Comparison of ENCODE assay signal across 28 mouse cellular contexts in genomic region chr2:18913642-18914041, GRCm38 (mm10).
DNase-seq lines count a peak whose midpoint lies in the region; ATAC-seq lines count a peak whose summit lies in the region.
"Had no signal": no experiment of that assay in that cellular context is flagged by ENCODE, and none has a peak within 500 bp of the region (broad histone marks: within the 10 kb centered on the region; RNA-seq: fewer than 3 reads in every experiment).

No protein-coding gene starts in this region.

- H3K27me3 ChIP-seq in embryonic facial prominence, embryonic 11.5 days (ENCODE audit: control insufficient read depth, insufficient read depth, low read length): no peaks in the 10 kb centered on the region
- H3K27me3 ChIP-seq: embryonic facial prominence, embryonic 12.5 days; forebrain, embryonic 12.5 days; forebrain, embryonic 15.5 days; heart, embryonic 12.5 days; heart, embryonic 15.5 days; hindbrain, embryonic 15.5 days; intestine, embryonic 15.5 days had no signal

- peak; percentile 35 for DNase-seq in embryo, embryonic 10 days (ENCODE audit: low spot score)
- DNase-seq in embryo, embryonic 9.5 days (ENCODE audit: extremely low spot score): no peak
- DNase-seq in embryonic facial prominence, embryonic 11.5 days (ENCODE audit: low spot score): peak; percentile 66
- peak; percentile 61 for DNase-seq in hindlimb bud, embryonic 11.5 days (ENCODE audit: extremely low spot score, low read depth, low spot score)
- no peak for DNase-seq in gastrocnemius, adult 18-20 months (ENCODE audit: low spot score)
- DNase-seq in spleen, adult 18-20 months: no peak
- DNase-seq in heart, postnatal 10 days: no peak
- no peak for DNase-seq in spleen, adult 12 weeks (ENCODE audit: low spot score)
- DNase-seq: adrenal gland, adult 8-10 months; adrenal gland, postnatal 25 days; cerebellum, adult 2 months; cerebellum, adult 9-11 months; cerebellum, postnatal 25 days; gastrocnemius, adult 2 months; gastrocnemius, postnatal 14 days; heart, adult 11 months; heart, postnatal 14 days; heart, postnatal 4 days; kidney, adult 18-20 months had no signal

- H3K4me2 ChIP-seq in embryonic facial prominence, embryonic 11.5 days (ENCODE audit: low read depth, low read length): no peak overlapping the region
- H3K4me2 ChIP-seq: embryonic facial prominence, embryonic 12.5 days; forebrain, embryonic 12.5 days; forebrain, embryonic 15.5 days; heart, embryonic 12.5 days; heart, embryonic 15.5 days; hindbrain, embryonic 15.5 days; intestine, embryonic 15.5 days had no signal

- H3K27ac ChIP-seq in embryonic facial prominence, embryonic 11.5 days (replicated peaks; ENCODE audit: low read depth, low read length): no peak overlapping the region
- H3K27ac ChIP-seq: embryonic facial prominence, embryonic 12.5 days; forebrain, embryonic 12.5 days; forebrain, embryonic 15.5 days; gastrocnemius, adult 2 months; heart, embryonic 15.5 days; hindbrain, embryonic 15.5 days; intestine, embryonic 15.5 days had no signal

- H3K9me3 ChIP-seq in embryonic facial prominence, embryonic 11.5 days (replicated peaks; ENCODE audit: control insufficient read depth, low read length): no peaks in the 10 kb centered on the region
- H3K9me3 ChIP-seq: embryonic facial prominence, embryonic 12.5 days; forebrain, embryonic 12.5 days; forebrain, embryonic 15.5 days; heart, embryonic 12.5 days; heart, embryonic 15.5 days; hindbrain, embryonic 15.5 days; intestine, embryonic 15.5 days had no signal

- intact Hi-C loops in heart, postnatal 10 days (cut with DNase I): no loop called here

- WGBS in embryonic facial prominence, embryonic 11.5 days: 26% methylated on average over 3 of the region's 3 CpGs

- no peak overlapping the region for H3K4me3 ChIP-seq in embryonic facial prominence, embryonic 11.5 days (ENCODE audit: low read depth, low read length)
- H3K4me3 ChIP-seq: embryonic facial prominence, embryonic 12.5 days; erythroblast, embryonic 14.5 days; forebrain, embryonic 12.5 days; forebrain, embryonic 15.5 days; gastrocnemius, adult 2 months; heart, embryonic 12.5 days; heart, embryonic 15.5 days; hindbrain, embryonic 15.5 days; intestine, embryonic 15.5 days had no signal

- ATAC-seq in embryonic facial prominence, embryonic 11.5 days (replicated peaks; ENCODE audit: insufficient number of reproducible peaks, low FRiP score, low TSS enrichment, low read depth): no peak
- ATAC-seq: activated CD4-positive, CD25-positive, alpha-beta regulatory T cell, adult 4 months; forebrain, embryonic 15.5 days; intestine, embryonic 15.5 days had no signal

- H3K4me1 ChIP-seq in embryonic facial prominence, embryonic 11.5 days (ENCODE audit: control insufficient read depth, insufficient read depth, low read length): no peaks in the 10 kb centered on the region; the same call in 1 of the 2 replicates

- H3K36me3 ChIP-seq in embryonic facial prominence, embryonic 11.5 days (replicated peaks; ENCODE audit: control insufficient read depth, insufficient read depth, low read depth, low read length): no peaks in the 10 kb centered on the region
- H3K36me3 ChIP-seq: embryonic facial prominence, embryonic 12.5 days; forebrain, embryonic 12.5 days; forebrain, embryonic 15.5 days; heart, embryonic 12.5 days; heart, embryonic 15.5 days; hindbrain, embryonic 15.5 days; intestine, embryonic 15.5 days had no signal

- H3K9ac ChIP-seq in embryonic facial prominence, embryonic 11.5 days (replicated peaks; ENCODE audit: low read length): no peak overlapping the region
- H3K9ac ChIP-seq: embryonic facial prominence, embryonic 12.5 days; forebrain, embryonic 12.5 days; forebrain, embryonic 15.5 days; heart, embryonic 12.5 days; heart, embryonic 15.5 days; hindbrain, embryonic 15.5 days; intestine, embryonic 15.5 days had no signal

Comparison
In these comparisons a context has a peak if more than half of its experiments do, and no peak if none do; other contexts are left out.
1. DNase-seq: peak in embryo, embryonic 10 days (single experiment), embryonic facial prominence, embryonic 11.5 days (single experiment) and hindlimb bud, embryonic 11.5 days (single experiment); none in embryo, embryonic 9.5 days (single experiment), gastrocnemius, adult 18-20 months (single experiment), spleen, adult 18-20 months (0 of 2), heart, postnatal 10 days (0 of 2) and spleen, adult 12 weeks (single experiment).